13 mouse cellular contexts compared by ENCODE assay signal in genomic region chr5:116538491-116538890, GRCm38 (mm10). TPM values are rescaled to one million over a fixed set of nuclear protein-coding genes. Genes with fewer than 3 reads are reported as not detected.
DNase-seq lines count a peak whose midpoint lies in the region; ATAC-seq and TF ChIP-seq lines count a peak whose summit lies in the region.
"Had no signal": no experiment of that assay in that cellular context is flagged by ENCODE, and none has a peak within 500 bp of the region (broad histone marks: within the 10 kb centered on the region; RNA-seq: fewer than 3 reads in every experiment).

No protein-coding gene starts in this region.

- H3K9ac ChIP-seq in liver, postnatal 0 days (replicated peaks), result no peak overlapping the region
- no peak overlapping the region for H3K9ac ChIP-seq in liver, embryonic 12.5 days
- H3K9ac ChIP-seq: limb, embryonic 13.5 days; neural tube, embryonic 12.5 days; stomach, embryonic 15.5 days had no signal

- no peaks in the 10 kb centered on the region for H3K36me3 ChIP-seq in liver, postnatal 0 days (replicated peaks; ENCODE audit: insufficient read depth, low read length)
- H3K36me3 ChIP-seq in liver, embryonic 12.5 days, result no peaks in the 10 kb centered on the region
- H3K36me3 ChIP-seq in limb, embryonic 10.5 days, result no peaks in the 10 kb centered on the region
- H3K36me3 ChIP-seq: limb, embryonic 13.5 days; stomach, embryonic 15.5 days had no signal

- intact Hi-C loops in gastrocnemius, adult 2 months (cut with DNase I), result no loop called here

- 53% methylated on average over 3 of the region's 3 CpGs for WGBS in liver, postnatal 0 days (ENCODE audit: insufficient replicate concordance)
- WGBS in liver, embryonic 12.5 days (ENCODE audit: insufficient replicate concordance), result 43% methylated on average over 3 of the region's 3 CpGs
- WGBS in limb, embryonic 10.5 days, result 61% methylated on average over 3 of the region's 3 CpGs

- ATAC-seq in liver, postnatal 0 days, result no peak
- no peak for ATAC-seq in liver, embryonic 12.5 days
- no peak for ATAC-seq in CD4-positive, CD25-positive, alpha-beta regulatory T cell, adult 4 months

- TF ChIP-seq CTCF in gastrocnemius, adult 2 months (IDR thresholded peaks at IDR 0.05), result peak; percentile 20; the same call in 1 of the 2 replicates
- TF ChIP-seq CTCF in liver, postnatal 0 days (IDR thresholded peaks at IDR 0.05; ENCODE audit: low read depth), result peak; percentile 36

- 0 out of 2 replicates have a peak, but pooled peaks cover 9% of the 10 kb centered on the region for H3K9me3 ChIP-seq in liver, postnatal 0 days (ENCODE audit: low read length)
- peaks cover 35% of the 10 kb centered on the region for H3K9me3 ChIP-seq in liver, embryonic 12.5 days (replicated peaks)
- no peaks in the 10 kb centered on the region for H3K9me3 ChIP-seq in limb, embryonic 10.5 days (replicated peaks)
- H3K9me3 ChIP-seq: limb, embryonic 13.5 days; neural tube, embryonic 12.5 days; stomach, embryonic 15.5 days had no signal

- H3K4me2 ChIP-seq in liver, postnatal 0 days (ENCODE audit: low read depth, low read length), result no peak overlapping the region
- no peak overlapping the region for H3K4me2 ChIP-seq in liver, embryonic 12.5 days
- H3K4me2 ChIP-seq: limb, embryonic 13.5 days; neural tube, embryonic 12.5 days; stomach, embryonic 15.5 days had no signal

- no peaks in the 10 kb centered on the region for H3K27me3 ChIP-seq in liver, postnatal 0 days (ENCODE audit: insufficient read depth, low read length)
- H3K27me3 ChIP-seq in liver, embryonic 12.5 days (replicated peaks), result no peaks in the 10 kb centered on the region
- H3K27me3 ChIP-seq in limb, embryonic 10.5 days (ENCODE audit: low read depth, poor library complexity, severe bottlenecking), result no peaks in the 10 kb centered on the region
- H3K27me3 ChIP-seq: limb, embryonic 13.5 days; neural tube, embryonic 12.5 days; stomach, embryonic 15.5 days had no signal

- DNase-seq in gastrocnemius, adult 2 months, result no peak
- DNase-seq in gastrocnemius, postnatal 25 days, result no peak
- no peak for DNase-seq in liver, postnatal 0 days
- DNase-seq in R1 (ENCODE audit: low read depth, low spot score), result peak; percentile 73
- DNase-seq in limb, embryonic 10.5 days (ENCODE audit: low spot score), result peak; percentile 36
- DNase-seq: right cerebral cortex, postnatal 14 days had no signal

- TF ChIP-seq EP300 in liver, postnatal 0 days (IDR thresholded peaks at IDR 0.05; ENCODE audit: low read depth), result no peak

- H3K4me1 ChIP-seq in liver, postnatal 0 days (ENCODE audit: insufficient read depth), result no peaks in the 10 kb centered on the region
- H3K4me1 ChIP-seq in liver, embryonic 12.5 days, result no peaks in the 10 kb centered on the region
- H3K4me1 ChIP-seq in limb, embryonic 10.5 days, result no peaks in the 10 kb centered on the region
- H3K4me1 ChIP-seq: limb, embryonic 13.5 days; stomach, embryonic 15.5 days had no signal

- H3K27ac ChIP-seq in gastrocnemius, adult 2 months, result no peak overlapping the region
- H3K27ac ChIP-seq in liver, postnatal 0 days (ENCODE audit: low read depth), result no peak overlapping the region
- H3K27ac ChIP-seq in liver, embryonic 12.5 days, result no peak overlapping the region
- H3K27ac ChIP-seq in limb, embryonic 10.5 days, result no peak overlapping the region
- H3K27ac ChIP-seq: limb, embryonic 13.5 days; neural tube, embryonic 12.5 days; stomach, embryonic 15.5 days had no signal

- no peak overlapping the region for H3K4me3 ChIP-seq in gastrocnemius, adult 2 months
- no peak overlapping the region for H3K4me3 ChIP-seq in liver, postnatal 0 days (ENCODE audit: low read depth, low read length)
- no peak overlapping the region for H3K4me3 ChIP-seq in liver, embryonic 12.5 days
- H3K4me3 ChIP-seq in limb, embryonic 10.5 days, result no peak overlapping the region
- H3K4me3 ChIP-seq: limb, embryonic 13.5 days; neural tube, embryonic 12.5 days; stomach, embryonic 15.5 days had no signal

RNA-seq across cellular contexts. Expression of gene Srrm4, which starts 53.1 kb away (rescaled TPM):
- under 1 TPM; 0.15 to 0.47 TPM for total RNA-seq in gastrocnemius, adult 2 months (2021)
- total RNA-seq in gastrocnemius, postnatal 25 days (2021), result under 1 TPM; 0.20 to 0.24 TPM
- polyA plus RNA-seq in liver, postnatal 0 days (2015; fragmentation: Nextera tagmentation; extraction: Ambion mirVana), result 0.65 and 1.0 TPM in 2 replicates
- polyA plus RNA-seq in liver, embryonic 12.5 days (2016; fragmentation: Nextera tagmentation; extraction: Ambion mirVana), result 0.07 and 0.20 TPM in 2 replicates
- polyA plus RNA-seq in limb, embryonic 10.5 days (2016; fragmentation: Nextera tagmentation; extraction: Ambion mirVana), result 0.04 TPM in 1 of 2 replicates, not detected in the other
- under 1 TPM in 1 of 2 experiments, not detected in 1; 1.00 TPM for polyA plus RNA-seq in CD4-positive, CD25-positive, alpha-beta regulatory T cell, adult 4 months (2017; shearing (Covaris generic))
- total RNA-seq: granulocyte monocyte progenitor cell, adult 5-6 weeks; hematopoietic stem cell, adult 5-6 weeks had no signal

Comparison
In these comparisons a context has a peak if more than half of its experiments do, and no peak if none do; other contexts are left out.
1. DNase-seq: peak in R1 (single experiment) and limb, embryonic 10.5 days (single experiment); none in gastrocnemius, adult 2 months (single experiment), gastrocnemius, postnatal 25 days (single experiment) and liver, postnatal 0 days (single experiment).